Mouse (Mus musculus) kidney, postnatal 4 days (tissue): ENCODE results near the gene 1700030J22Rik.

Experiments used
- DNase-seq, 2 experiments: peaks; one replicate each; pipeline ENCODE4 v3.0.0; 2021; ENCODE audit warnings: mixed read lengths in 2 of 2

The 1700030J22Rik gene

DNA sequence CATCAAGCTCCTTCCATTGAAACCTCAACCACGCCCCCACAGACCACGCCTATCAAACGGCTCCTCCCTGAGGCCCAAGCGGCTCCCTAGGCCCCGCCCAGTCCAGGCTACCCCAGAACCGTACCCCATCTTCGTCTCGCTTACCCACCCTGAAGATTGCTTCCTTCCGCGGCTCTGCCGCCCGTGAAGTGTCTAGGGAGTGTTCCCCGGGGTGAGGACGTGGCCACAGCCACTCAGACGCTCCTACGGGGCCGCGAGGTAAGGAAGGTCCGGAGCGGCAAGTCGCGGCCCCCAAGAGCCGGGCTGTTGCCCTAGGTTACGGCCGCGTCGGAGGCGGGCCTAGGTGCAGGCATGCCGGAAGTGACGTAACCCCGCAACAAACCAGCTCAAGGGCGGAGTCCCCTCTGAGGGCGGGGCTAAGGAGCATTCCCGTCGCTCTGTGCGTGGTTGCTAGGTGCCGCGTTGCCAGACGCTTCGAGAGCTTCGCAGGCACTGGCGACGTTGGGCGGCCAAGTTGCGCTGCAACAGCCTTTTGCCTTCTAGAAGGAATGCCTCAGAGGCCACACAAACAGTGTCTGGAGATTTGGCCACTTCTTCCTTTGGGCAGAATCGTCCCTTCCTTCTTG, at the start of gene 1700030J22Rik:
Gene 1700030J22Rik, minus strand, starts transcription at position 329 of the 626 bp plus-strand sequence.
- peak; percentile 99 for DNase-seq

DNA sequence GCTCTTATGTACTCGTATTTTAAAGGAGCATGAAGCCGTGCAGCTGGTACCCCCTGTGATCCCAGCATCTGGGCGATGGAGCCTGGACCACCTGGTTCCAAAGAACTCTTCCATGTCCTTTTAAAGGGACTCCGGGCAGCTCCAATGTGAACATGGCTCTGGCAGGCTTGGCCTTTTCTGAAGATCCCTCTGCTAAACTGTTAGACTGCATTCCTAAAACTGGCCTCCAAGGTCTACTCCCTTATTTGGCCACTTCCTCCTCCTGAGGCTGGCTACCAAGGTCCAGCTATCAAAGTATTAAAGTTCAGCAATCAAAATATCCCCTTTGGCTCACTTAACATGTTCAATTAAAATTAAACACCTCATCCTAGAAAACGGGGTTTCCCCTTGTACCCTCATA, 48.8 kb upstream of the 1700030J22Rik start:
- no peak for DNase-seq

DNA sequence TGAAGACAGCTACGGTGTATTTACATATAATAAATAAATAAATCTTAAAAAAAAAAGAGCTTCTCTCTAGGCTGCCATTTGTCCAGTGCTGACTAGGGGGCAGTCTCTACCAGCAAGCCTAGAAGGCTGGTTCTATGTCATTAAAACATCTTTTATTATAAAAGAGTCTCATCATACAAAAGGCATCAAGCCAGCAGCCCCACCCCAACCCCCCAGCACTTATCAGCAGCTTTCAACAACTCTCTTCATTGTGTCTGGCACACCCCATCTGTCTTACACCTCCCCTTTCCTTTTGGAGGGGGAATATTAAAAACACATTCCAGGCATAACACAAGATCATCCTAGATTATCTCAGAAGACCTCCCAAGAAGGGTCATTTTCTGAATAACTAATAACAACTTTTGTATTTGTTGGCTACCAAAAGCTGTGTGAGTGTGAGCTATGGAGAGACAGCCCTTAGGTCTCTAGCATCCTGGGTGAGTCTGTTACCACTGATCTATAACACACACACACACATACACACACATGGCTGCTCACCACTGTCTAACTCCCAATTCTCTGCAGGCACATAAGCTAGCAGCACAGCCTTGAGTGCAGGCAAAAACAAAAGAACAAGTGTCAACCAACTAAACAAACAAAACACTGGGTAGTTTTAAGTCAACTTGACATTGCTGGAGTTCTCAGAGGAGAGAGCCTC, 43.7 kb upstream of the 1700030J22Rik start:
- peak; percentile 22 to 47 for DNase-seq

DNA sequence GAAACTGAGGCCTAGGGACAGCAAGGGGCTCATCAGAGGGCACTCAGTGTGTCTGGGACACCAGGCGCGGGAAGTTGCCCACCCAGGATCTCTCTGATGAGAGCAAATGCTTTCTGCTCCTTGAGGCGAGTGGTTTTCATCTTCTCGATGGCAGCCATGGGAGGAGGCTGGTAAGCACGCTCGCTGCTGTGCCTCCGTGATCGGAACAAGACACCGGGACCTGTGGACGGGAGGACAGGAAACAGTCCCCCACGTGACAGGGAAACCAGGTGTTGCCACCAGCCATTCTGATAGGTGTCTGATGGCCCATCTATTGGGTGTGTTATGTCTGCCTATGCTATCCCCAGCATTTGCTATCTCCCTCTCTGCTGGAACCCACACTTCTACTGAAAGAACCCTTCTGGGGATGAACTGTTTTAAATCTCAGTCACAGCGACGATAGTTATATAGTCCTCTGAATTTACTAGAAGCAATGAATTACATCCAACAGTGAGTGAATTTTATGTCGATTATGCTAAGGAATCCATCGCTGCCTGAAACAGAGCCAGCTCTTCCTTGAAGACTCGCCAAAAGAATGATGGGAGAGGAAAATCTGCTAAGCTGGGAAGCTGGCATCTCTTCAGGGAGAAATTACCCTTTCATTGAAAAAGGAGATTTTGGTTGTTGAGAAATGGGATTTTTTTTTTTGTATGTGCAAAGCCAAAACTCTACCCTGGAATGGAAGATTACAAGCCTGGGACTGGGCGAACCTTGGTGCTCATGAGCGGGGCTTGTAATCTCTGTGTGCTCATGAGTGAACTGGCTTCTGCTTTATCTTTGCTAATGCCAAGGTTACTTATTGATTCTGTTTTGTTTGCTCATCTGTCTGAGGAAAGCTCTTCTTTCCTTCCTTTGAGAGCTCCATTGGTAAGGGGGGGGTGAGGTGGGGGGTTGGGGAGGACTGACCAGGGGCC, 40.8 kb upstream of the 1700030J22Rik start:
- DNase-seq: no peak

DNA sequence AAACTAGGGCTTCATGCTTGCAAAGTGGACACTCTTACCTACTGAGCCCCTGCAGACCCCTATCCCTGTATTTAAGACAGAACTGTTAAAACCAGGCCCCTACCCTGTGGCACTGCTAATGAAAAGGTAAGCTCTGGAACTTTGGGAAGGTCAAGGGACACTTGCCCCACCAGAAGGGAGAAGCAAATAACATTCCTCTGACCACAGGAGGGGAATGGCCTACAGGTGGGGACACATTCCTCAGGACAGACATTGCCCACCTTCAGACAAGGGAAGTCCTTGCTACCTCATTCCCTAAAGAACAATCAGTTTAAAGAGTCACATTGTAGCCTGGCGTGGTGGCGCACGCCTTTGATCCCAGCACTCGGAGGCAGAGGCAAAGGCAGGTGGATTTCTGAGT, 39.1 kb upstream of the 1700030J22Rik start:
- no peak for DNase-seq

DNA sequence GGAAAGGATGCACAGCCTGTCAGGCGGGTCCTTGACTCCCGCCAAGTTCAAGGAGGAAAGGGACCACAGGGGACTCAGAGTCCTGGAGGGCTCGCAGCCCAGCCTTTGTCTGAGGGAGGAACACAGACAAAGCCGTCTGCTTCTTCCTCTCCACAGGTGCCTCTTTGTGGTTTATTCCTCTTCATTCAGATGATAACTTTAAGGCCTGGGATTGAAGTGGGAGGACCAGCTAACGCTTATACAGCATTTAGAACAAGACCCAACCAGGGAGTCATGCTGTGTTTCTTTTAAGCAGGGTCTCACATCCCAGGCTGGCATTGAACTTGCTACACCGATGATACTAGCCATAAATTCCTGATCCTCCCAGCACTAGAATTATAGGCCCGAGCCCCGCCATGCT, 38.2 kb upstream of the 1700030J22Rik start:
- DNase-seq: no peak

DNA sequence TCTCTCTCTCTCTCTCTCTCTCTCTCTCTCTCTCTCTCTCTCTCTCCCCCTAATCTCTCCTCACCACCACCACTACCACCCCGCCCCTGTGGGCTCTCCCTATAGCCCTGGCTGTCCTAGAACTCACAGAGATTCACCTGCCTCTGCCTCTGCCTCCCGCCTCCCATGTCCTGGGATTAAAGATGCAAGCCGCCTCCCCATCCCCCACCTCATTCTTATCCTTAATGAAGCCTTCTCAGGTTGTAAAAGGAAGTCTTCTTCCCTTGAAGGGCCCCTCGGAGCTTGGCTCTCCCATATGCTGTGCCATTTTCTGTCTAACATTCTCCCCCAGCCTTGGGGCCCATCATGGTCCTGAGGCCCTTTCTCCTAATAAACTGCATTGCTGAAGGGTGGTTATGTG, 36.9 kb upstream of the 1700030J22Rik start:
- no peak for DNase-seq

DNA sequence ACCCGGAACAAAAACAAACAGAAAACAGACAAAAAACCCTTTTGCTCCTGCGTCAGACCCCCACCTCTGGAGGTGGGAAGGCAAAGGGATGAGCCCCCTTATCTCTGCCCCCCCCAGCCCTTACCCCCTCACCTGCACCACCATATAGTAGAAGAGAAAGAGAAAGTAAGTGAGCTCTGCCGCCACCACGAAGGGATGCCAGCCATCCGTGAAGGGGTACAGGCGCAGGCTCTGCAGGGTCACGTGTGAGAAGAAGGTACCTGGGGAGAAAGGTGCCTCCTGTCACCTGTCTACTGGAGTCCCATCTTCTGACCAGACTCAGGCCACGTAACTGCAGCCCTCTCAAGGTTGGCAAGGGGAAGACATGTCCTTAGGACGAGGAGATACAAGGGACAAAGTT, 32.6 kb upstream of the 1700030J22Rik start:
- DNase-seq: no peak

DNA sequence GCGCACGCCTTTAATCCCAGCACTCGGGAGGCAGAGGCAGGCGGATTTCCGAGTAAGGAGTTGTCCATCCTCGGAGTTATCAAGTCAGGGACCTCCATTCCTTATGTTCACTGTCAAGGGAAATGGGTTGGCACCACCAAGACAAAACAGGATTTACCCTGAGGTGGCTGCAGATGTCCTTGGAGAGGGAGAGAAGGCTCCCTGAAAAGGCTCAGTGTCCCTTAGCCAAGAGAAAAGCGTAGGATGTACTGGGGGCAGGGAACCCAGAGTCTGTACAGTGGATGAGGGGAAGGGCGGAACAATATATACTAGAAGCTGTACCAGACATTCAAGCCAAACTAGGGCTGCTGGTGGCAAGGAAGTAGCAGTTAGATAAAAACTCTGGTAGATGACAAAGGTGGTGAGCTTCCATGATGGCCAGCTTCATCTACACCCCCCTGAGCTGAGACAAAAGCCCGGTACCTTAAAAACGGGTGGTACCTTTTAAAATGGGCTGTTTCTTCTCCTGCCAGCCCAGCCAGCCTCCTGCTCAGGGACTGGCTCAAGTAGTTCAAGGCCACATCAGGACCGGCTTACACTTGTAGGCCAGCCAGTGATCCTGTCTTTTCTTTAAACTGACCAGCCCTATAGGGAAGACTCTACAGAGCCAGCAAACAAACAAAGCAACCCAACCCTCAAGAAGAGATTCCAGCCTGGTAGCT, 15.4 kb upstream of the 1700030J22Rik start:
- no peak for DNase-seq

DNA sequence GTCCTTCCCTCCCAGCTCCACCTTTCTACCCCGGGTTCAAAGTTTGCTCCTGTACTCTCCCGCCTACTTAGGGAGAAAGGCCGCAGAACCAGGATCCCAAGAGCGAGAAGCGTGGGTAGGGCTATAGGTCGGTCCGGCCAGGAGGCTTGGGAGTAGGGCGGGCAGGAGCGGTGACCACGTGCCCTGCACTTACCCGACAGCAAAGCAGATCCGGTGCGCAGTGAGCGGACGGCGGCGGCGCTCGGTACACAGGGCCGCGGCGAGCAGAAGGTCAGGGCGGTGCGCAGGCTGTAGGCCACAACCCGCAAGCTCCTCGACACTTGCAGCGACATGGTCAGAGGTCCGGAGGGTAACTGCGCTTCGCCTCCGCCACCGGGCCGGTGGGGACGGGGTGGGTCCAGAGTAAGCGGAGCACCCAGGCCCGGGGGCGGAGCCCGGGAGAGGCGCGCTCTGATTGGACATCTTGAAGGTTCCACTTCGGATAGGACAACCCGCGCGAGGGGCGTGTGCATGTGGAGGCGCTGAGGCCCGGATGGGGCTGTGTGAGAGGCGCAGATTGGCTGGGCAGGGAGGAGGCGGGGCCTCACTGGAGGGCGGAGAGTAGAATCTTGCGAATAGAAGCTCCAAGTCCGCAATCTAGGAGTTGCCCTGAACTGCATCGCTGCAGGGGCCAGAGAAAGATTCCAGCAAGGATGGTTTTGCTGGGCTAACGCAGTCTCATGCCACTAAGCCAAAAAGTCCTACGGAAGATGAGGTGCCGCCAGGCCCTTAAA, 14.5 kb upstream of the 1700030J22Rik start, which contains the start of gene Gcsh:
Gene Gcsh, minus strand, starts transcription at position 443 of the 773 bp plus-strand sequence.
- DNase-seq: peak; percentile 99 to 100

DNA sequence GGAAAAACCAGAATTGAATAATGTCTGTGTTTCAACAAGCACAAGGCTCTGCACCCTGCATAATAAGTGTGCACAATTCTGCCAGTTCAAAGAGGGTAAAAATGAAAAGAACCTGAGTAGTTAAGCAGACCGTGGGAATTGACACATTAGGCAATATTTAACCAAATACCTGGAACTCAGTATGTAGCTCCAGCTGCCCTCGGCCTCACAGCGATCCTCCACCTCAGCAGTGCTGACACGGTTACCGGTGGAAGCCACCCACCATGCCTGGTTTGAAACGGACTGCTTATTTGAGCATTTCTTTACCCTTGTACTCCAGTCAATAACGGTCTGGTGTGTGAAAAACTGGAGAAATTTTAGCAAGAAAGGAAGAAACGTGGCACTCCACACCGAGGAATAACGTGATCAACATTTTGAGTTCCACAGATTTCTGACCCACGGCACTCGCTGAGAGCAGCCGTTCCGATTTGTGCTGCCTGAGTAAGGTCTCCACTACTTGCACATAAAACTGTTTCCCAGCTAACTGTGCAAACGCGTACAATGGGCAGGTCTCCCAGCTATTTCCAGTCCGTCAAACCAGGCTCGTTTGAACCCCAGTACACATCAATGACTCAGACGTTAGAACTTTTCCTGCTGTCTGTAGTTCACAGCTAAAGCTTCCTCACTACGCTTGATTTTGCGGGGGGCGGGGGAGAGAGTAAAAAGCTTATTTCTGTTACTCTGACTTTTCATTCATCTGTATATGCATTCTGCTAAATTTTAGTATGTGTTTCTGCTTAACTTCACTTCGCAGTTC, 13.6 kb upstream of the 1700030J22Rik start:
- peak; percentile 52 to 75 for DNase-seq

DNA sequence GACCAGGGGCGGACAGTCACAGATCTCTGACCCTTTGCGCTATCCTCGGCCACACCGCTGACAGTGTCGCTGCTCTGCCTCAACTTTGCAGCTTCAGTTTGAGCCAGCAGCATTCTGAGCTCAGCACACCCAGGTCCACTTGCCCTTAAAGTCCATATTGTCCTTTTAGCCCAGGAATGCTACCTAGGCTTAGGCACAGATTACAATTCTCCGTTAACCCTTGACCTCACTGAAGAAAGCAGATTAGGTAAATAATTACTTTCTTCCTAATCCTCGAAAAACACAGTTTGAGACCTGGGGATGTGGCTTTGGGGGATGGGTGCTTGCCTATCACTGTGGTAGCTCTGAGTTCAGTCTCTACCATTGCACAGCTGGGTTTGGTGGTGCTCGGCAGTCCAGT, 12.5 kb upstream of the 1700030J22Rik start:
- DNase-seq: no peak

DNA sequence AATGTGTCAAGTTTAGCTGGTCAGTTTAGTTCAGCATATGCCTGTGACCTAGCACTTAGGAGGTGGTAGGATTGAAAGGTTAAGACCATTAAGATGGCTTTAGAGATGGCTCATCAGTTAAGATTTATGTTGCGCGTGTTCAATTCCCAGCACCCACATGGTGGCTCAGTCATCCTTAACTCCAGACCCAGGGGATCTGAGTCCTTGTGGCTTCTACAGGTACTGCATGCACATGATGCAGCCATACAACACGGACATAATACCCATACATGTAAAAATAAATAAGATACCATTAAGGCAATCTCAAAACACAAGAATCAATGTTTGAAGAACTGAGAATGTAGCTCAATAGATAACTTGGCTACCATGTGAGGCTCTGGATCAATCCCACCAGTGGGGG, 11.1 kb upstream of the 1700030J22Rik start:
- no peak for DNase-seq

DNA sequence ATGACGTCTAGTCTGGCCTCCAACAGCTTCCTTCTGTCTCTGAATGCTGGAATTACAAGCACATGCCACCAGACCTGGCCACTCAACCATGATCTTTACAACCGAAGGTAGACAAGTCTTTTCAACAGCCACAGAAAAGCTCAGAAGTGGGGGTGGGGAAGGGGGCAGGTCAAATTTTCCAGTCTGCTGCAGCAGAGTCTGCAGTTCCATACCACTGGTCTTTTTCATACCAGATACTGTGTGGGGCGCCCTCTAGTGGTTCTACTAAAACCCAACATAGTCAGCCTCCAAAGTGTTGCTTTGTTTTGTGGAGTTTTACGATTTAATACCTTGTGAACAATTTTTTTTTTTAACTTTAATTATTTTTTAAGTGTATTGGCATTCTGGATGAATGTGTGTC, 1.4 kb upstream of the 1700030J22Rik start:
- DNase-seq: peak; percentile 71 to 81

DNA sequence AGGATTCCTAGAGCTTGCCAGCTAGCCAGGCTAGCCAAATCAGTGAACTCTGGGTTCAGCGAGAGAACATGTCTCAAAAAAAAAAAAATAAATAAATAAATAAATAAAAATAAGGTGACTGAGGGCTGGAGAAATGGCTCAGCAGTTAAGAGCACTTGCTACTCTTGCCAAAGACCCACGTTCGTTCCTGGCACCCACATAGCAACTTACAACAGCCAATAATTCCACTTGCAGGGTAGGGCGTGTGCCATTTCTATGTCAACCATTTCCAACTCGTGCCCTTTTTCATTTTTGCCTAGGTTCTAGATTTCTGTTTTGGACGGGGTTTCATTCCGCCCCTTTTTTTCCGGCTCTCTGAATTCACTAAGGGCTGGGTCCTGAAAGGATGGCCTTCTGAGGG, 707 bp downstream of the 1700030J22Rik start:
- DNase-seq: no peak

DNA sequence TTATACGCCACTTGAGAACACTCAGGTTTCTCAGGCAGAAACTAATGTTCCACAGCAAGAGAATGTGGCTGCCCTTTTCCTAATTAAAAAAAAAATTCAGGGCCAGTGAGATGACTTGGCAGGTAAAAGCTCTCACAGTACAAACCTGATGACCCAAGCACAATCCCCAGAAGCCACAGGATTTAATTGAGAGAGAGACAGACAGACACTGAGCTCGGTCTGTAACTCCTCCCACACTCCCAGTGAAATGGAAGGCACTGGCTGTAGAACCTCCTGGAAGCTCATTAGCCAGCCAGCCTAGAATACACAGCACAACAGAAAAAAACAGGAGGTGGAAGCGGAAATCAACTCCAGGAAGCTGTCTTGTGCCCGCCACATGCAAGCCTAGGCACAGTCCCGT, 3.2 kb downstream of the 1700030J22Rik start:
- peak in 1 of 2 experiments; percentile 46 for DNase-seq

DNA sequence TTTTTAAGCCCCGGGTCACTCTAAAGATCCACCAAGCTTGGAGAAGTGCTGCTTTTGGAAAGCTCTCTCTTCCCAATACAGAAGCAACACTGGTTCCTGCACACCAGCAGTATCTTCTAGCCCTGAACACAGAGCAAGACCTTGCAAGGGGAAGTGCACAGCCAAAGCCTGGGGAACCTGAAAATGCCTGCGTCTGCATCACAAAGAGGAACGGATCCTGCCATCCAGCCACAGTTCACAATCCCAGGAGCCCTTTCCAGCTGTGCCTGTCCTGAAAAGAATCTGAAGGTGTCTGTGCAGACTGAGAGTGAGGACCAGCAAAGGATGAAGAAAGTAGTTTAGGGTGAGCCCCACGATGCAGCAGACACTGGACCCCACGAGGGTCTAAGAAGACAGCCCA, 3.7 kb downstream of the 1700030J22Rik start:
- DNase-seq: no peak

DNA sequence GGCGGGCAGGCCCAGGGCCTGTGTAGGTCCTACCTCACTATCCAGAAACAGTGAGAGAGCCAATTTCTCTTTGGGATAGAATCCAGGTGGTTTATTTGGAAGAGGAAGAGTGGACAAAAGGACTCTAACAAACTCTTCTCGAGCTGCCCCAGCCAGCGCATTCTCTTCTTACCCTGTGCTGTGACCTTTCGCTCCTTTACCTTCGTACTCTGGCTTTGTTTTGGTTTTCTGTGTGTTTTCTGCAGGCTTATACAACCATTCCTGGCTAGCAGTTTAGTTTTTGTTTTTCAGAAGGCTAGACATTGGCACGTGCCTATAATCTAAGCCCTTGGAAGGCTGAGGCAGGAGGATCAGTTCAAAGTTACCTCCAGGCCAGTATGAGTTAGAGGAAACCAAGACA, 9.2 kb downstream of the 1700030J22Rik start:
- no peak for DNase-seq

DNA sequence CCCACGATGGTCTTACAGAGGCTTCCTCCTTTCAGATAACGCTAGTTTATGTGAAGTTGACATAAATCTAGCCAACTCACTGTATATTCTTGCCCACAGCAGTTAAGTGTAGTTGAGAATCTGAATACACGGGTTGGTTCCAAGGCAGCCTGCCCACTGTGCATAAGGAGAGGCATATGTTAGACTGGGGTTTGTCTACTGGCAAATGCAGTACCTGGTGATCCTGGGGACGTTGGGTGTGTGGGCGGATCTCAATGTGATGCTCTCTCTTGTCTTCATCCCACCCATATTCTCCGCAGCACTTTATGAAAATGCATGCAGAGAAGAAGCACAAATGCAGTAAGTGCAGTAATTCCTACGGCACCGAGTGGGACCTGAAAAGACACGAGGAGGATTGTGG, 24.3 kb downstream of the 1700030J22Rik start:
- DNase-seq: no peak

DNA sequence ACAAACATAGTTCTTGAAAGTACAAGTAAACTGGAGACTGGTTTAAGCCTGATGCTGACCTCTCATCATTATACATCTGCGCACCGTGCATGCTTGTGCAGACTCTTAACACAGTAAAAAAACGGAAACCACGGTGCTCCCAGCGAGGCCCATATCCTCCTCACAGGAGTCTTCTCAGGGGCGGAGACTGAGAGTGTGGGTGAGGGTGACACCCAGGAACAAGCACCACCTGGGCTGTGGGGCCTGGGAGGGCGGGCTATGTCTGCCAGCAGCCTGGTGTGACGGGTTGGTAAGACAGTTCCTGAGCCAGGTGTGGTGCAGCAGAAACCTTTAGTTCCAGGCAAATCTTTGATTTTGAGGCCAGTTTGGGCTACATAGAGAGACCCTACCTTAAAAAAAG, 26.3 kb downstream of the 1700030J22Rik start:
- DNase-seq: no peak

DNA sequence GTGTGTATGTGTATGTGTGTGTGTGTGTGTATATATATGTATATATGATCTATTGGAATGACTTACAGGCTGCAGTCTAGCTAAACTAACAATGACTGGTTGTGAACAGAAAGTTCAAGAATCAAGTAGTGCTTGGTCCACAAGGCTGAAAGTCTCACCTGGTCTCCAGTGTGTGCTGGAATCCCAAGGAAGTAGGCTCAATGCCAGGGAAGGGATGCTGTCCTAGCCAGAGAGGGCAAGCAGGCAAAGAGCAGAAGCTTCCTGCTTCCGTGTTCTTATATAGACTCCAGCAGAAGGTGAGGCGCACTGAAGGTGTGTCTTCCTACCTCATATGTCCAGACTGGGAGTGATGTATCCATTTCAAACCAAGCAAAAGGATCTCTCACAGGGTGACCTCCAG, 27.0 kb downstream of the 1700030J22Rik start:
- no peak for DNase-seq
